Mouse (Mus musculus) kidney, adult 11 months (tissue): ENCODE data around the gene Dbf4.

ENCODE experiments used
- DNase-seq: peaks from one replicate; pipeline ENCODE4 v3.0.0; 2022

The Dbf4 gene

GRCm38 (mm10) chr5:8422157-8422931, at the start of gene Dbf4, which contains the start of gene Slc25a40:
Gene Dbf4, minus strand, starts transcription at chr5:8422716.
Gene Slc25a40, plus strand, starts transcription at chr5:8422850.
- peak; percentile 90 for DNase-seq

- no peak for DNase-seq
Observed at GRCm38 (mm10) chr5:8456561-8456960, 34.0 kb upstream of the Dbf4 start.

GRCm38 (mm10) chr5:8455565-8455964, 33.0 kb upstream of the Dbf4 start:
- no peak for DNase-seq

GRCm38 (mm10) chr5:8439095-8439494, 16.6 kb upstream of the Dbf4 start:
- DNase-seq: no peak

GRCm38 (mm10) chr5:8437481-8438156, 15.1 kb upstream of the Dbf4 start:
- no peak for DNase-seq

- no peak for DNase-seq
Observed at GRCm38 (mm10) chr5:8425899-8426298, 3.4 kb upstream of the Dbf4 start.

GRCm38 (mm10) chr5:8424116-8424515, 1.6 kb upstream of the Dbf4 start:
- DNase-seq: no peak

GRCm38 (mm10) chr5:8422932-8423928, 714 bp upstream of the Dbf4 start:
- no peak for DNase-seq

- DNase-seq: no peak
Observed at GRCm38 (mm10) chr5:8421424-8421823, 1.1 kb downstream of the Dbf4 start.

GRCm38 (mm10) chr5:8417443-8417842, 5.1 kb downstream of the Dbf4 start:
- no peak for DNase-seq

- no peak for DNase-seq
Observed at GRCm38 (mm10) chr5:8416683-8417413, 5.7 kb downstream of the Dbf4 start.

- no peak for DNase-seq
Observed at GRCm38 (mm10) chr5:8408746-8409145, 13.8 kb downstream of the Dbf4 start.

- DNase-seq: no peak
Observed at GRCm38 (mm10) chr5:8397587-8398249, 24.8 kb downstream of the Dbf4 start.

- no peak for DNase-seq
Observed at GRCm38 (mm10) chr5:8393891-8394583, 28.5 kb downstream of the Dbf4 start.

GRCm38 (mm10) chr5:8374297-8374906, 48.1 kb downstream of the Dbf4 start:
- no peak for DNase-seq

- DNase-seq: no peak
Observed at GRCm38 (mm10) chr5:8373415-8373814, 49.1 kb downstream of the Dbf4 start.

- DNase-seq: no peak
Observed at GRCm38 (mm10) chr5:8368781-8369180, 53.7 kb downstream of the Dbf4 start.

- no peak for DNase-seq
Observed at GRCm38 (mm10) chr5:8368328-8368692, 54.2 kb downstream of the Dbf4 start.

GRCm38 (mm10) chr5:8367614-8368327, 54.7 kb downstream of the Dbf4 start, which contains the start of gene Adam22:
Gene Adam22, minus strand, starts transcription at chr5:8368160.
- peak; percentile 70 for DNase-seq
